Mouse (Mus musculus): ENCODE measurements around the gene H2afj.
A peak's percentile ranks its signal among the peaks of the same experiment; 100 is the strongest.
"Not testable (repeated sequence)": the region's sequence is repeated elsewhere in the genome, so short reads cannot be mapped to it uniquely, and the experiment has no call there.

Gene H2afj

DNA sequence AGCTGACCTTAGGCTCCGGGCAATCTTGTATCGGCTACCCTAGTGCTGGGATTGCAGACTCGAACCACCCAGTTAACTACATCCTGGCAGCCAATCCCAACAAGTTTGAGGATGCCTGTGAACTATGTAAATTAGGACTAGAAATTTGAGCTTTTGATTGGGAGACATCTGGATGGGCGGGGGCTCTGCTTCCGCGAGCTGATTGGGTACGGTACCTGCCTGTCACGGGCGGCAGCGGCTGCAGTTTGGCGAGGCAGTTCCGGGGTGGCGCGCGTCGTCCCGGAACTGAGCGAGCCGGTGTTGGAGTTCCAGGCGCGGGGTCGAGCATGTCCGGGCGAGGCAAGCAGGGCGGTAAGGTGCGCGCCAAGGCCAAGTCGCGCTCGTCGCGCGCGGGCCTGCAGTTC is at the start of gene H2afj:
TSS of gene H2afj (plus strand) at position 231 of the 404 bp plus-strand sequence.
- peak; percentile 97 for DNase-seq (ENCODE audit: low spot score)

- no peak for DNase-seq (ENCODE audit: low spot score)
Observed at GRCm38 (mm10) chr6:136763912-136764311, 44.1 kb upstream of the H2afj start.

DNA sequence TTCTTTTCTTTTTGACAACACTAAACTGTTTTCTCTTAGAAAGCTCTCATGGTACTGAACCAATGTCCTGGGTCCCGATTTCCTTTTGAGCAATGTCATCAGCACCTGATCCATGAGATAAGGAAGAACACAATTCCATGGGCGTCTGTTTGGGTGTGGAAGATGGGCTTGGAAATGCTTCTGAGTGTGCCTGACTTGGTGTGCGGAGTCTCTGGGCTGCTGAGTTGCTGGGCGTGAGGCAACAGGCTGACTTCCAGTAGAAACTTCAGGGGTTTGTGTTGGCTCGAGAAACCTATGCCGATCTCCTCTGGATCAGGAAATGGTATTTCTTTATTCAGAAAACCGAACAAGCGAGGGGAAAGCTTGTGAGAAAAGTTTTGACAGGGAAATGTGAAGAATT is 38.9 kb upstream of the H2afj start:
- no peak for DNase-seq (ENCODE audit: low spot score)

DNA sequence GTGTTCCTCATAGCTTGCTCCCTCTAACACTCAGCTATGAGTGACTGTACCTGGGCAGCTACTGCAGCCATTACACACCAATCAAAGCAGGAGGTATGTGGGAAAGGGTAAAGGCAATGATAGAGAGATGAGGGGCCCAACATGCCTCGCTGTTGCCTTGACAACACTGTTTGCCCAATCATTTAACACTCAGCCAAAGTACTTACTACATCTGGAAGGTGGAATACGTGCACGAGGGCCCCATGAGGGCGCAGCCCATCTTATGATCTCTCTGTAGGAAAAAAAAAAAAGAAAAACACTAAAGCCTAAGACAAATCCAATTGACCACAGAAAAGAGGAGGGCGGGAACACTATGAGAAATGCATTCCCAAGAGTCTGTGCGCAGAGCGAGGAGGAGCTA is 38.2 kb upstream of the H2afj start:
- no peak for DNase-seq (ENCODE audit: low spot score)

DNA sequence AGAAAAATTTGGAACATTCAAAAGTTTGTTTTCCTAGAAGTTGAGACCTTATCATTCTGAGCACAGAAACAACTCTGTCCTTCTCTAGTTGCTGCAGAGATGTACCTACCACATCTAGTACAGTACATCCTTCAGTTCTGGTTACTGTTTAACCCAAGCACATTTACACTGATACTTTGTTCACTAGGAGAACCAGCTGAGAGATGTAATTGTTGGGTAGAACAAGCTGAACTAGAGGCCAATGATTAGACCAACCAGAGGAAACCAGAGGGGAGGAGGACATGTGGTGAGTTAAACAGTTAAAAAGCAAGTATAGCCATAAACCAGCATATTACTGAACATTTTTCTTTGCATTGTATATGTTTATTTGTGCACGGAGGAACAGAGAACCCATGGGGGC is 31.7 kb upstream of the H2afj start:
- DNase-seq (ENCODE audit: low spot score) = no peak

DNA sequence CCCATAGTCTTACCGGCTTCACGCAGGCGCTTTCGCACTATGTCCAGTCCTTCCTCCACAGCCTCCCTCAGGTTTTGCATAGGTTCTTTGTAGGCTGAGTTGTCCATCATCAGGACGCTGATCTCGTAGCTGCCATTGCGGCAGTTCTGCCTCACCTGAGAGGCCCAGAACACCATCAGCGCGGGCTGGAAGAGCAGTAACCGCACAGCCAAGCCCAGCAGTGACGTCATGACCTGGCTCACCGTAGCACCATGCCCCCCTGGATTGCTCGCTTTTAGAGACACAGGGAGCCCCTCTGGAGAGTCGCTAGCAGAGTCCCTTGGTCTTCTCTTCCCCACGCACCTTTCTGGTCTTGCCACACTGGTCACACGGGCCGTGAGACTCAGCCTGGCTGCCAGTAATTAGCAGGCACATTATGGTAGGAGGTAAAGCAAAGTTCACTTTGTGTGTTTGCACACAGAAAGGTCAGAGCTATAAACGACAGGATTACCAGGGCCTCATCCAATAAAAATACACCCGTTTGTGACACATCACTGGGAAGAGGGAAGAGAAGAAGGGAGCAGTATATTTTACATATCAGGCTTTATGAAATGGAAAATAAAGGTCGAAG is 26.6 kb upstream of the H2afj start, which contains the start of gene Gucy2c:
TSS of gene Gucy2c (minus strand) at position 389 of the 610 bp plus-strand sequence.
- no peak for DNase-seq (ENCODE audit: low spot score)

- no peak for DNase-seq (ENCODE audit: low spot score)
Observed at GRCm38 (mm10) chr6:136782146-136782545, 25.9 kb upstream of the H2afj start.

GRCm38 (mm10) chr6:136782761-136783160 is 25.3 kb upstream of the H2afj start:
- DNase-seq (ENCODE audit: low spot score) = no peak

- no peak for DNase-seq (ENCODE audit: low spot score)
Observed at GRCm38 (mm10) chr6:136789391-136789971, 18.6 kb upstream of the H2afj start.

GRCm38 (mm10) chr6:136792884-136793758 is 14.9 kb upstream of the H2afj start:
- no peak for DNase-seq (ENCODE audit: low spot score)

DNA sequence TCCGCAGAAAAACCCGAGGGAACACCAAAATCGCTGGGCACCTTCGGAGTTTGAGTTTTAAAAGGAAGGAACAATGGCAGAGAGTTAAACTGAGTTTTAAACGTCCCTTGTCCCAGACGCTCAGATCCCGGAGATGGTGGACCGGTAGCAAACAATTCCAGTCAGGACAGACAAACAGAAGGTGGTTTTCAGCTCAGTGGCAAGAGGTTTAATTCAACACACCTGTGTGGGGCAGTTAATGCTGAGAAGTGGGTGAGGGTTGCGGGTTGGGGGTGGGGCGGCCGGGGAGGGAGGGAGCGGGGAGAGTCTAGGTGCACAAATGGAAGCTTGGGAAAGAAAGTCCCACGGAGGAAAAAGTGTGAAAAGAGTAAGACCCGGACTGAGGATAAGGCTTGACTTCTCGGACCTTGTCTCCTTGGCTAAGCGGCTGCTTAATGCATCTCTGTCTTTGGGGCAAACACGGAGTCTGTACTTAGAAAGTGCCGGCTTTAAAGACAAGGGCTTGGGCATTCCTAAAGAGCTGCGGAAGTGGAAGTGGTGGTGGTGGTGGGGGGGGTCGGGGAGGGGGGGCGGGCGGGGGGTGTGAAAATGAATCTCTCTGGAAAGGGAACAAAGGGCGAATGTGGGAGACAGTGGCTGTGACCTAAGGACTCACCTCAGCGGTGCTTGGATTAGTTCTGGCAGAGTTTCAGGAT is 14.1 kb upstream of the H2afj start:
- DNase-seq (ENCODE audit: low spot score) = no peak

DNA sequence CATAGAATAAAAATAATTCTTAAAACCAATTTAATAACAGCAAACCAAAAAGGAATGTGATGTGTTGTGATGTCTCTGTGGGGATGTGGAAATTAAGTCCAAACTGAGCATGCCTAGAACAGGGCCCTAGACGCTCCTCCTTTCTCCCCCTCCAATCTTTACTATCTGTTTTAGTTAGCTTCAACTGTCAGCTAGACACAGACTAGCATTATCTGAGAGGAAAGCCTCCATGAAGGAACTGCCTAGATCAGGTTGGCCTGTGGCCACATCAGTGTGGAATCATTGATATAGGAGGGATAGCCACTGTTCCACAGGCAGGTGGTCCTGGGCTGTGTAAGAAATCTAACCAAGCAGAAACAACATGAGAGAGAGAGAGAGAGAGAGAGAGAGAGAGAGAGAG is 12.9 kb upstream of the H2afj start:
- no peak for DNase-seq (ENCODE audit: low spot score)

- DNase-seq (ENCODE audit: low spot score) = no peak
Observed at GRCm38 (mm10) chr6:136795850-136796249, 12.2 kb upstream of the H2afj start.

DNA sequence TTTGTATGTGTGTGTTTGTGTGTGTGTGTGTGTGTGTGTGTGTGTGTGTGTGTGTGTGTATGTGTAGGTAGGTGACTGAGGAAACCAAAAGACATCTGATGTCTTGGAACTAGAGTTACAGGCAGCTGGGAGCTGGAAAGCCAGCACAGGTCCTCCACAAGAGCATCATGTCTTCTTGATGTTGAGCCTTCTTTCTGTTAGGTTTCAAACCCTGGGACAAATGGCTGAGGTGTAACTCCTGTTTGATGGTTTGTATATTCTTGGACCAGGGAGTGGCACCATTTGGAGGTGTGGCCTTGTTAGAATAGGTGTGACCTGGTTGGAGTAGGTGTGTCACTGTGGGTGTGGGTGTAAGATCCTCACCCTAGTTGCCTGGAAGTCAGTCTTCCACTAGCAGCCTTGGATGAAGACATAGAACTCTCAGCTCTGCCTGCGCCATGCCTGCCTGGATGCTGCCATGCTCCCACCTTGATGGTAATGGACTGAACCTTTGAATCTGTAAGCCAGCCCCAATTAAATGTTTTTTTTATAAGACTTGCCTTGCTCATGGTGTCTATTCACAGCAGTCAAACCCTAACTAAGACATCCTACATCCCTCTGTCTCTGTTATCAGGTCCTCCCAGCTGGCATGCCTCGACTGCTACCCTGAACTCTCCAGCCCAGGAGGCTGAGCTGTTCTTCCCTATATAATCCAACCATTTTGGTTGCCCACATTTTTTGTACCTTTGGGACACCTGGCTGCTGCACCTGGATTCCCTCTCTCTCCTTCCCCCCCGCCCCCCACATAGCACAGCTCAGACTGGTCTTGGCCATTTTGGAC is 10.0 kb upstream of the H2afj start:
- DNase-seq (ENCODE audit: low spot score) = not testable (repeated sequence)

DNA sequence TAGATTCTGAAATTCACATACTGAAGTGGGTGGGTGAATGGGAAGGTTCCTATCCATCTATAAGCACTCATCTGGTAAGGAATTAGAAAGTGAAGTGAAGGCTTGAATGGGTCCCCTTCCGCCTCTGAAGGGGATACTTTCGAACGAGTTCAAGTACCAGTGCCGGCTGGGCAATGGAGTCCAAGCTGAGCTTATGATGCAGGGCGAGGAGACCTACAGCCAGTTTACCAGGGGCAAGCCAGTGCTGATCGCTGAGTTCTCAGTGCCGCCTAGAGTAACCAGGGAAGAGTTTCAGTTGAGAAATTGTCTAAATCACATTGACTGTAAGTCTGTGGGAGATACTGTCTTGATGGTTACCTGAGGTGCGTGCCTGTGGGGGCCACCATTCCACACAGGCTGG is 7.3 kb upstream of the H2afj start:
- DNase-seq (ENCODE audit: low spot score) = no peak

- no peak for DNase-seq (ENCODE audit: low spot score)
Observed at GRCm38 (mm10) chr6:136801274-136801673, 6.8 kb upstream of the H2afj start.

DNA sequence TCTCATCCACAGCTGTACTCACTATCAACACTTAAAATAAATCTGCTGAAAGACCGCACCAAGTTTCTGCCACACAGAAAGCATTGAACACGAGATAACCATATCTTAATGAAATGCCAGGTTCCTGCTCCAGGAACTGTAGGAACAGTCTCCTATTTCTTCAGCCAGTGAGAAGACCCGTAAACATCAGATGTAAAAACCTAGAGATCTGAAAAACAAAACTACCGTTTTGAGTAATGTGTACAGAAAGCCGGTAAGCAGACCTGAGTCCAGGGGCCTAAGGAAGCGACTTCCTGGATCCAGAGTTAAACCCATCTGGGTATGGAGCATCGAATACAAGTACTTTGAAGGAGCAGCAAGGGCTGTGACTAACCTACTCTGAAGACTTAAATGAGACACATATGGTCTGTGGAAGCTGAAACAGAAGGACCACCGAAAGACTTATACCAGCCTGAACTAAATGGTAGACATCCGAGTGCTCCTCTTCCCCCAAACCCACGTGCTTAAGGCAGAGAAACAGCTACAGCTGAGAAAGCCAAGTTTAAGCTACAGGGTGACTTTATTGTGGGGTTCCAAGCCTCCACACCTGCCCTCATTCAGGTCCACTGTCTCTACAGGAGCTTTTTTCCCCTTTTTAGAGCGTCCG is 4.8 kb upstream of the H2afj start:
- DNase-seq (ENCODE audit: low spot score) = no peak

GRCm38 (mm10) chr6:136803739-136804633 is 4.1 kb upstream of the H2afj start, which contains the start of gene Hist4h4:
TSS of gene Hist4h4 (minus strand) at chr6:136804415.
- peak; percentile 95 for DNase-seq (ENCODE audit: low spot score)

DNA sequence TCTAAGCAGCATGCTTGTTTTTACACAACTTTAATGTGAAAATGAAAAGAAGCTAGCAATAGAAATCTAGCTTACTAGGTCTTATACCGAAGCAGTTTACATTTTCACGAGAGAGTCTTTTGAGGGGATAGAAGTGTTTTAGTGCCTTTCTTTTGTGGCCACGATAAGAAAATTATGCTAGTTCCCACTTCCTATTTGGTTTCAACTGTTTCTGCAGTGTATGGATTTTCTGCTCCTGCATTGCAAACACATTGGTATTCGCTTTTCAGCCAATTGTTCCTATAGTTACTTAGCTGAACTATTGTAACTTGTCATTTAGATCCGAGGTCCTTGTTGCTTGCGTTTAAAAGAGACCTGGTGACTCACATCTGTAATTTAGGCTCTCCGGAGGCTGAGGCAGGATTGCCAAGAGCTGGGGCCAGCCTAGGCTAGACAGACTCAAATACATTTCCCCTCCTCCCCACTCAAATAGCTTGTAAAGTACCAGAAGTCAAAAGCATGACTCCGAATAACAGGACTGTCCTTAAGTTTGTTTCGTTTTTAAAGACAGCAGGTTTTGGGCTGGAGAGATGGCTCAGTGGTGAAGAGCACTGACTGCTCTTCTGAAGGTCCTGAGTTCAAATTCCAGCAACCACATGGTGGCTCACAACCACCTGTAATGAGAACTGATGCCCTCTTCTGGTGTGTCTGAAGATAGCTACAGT is 3.2 kb upstream of the H2afj start:
- no peak for DNase-seq (ENCODE audit: low spot score)

Measured in left cerebral cortex, adult 11 months (tissue).